Mouse (Mus musculus) heart, postnatal 0 days (tissue): ENCODE measurements at regions not wholly inside any gene's neighbourhood (a gene's known extent, or its start where the extent isn't known, plus 50 kb on each side); places are given as distances from the start of the nearest gene placed in this dataset.

ENCODE experiments used
- ATAC-seq: fragments of 200-750 bp; cut with Nextera tagmentation; 2 replicates; pipeline ENCODE4 v1.8.0; 2017; ENCODE audit warnings: low read depth, moderate number of reproducible peaks, moderate library complexity; ENCODE audit not compliant: insufficient read depth
- DNase-seq: peaks from one replicate; pipeline ENCODE4 v3.0.0-alpha.2; 2016; ENCODE audit warnings: low spot score
- H3K27ac ChIP-seq: fragments of 300-500 bp; sonication (generic); 2 replicates; pipeline ENCODE4 v1.5.1; 2014; ENCODE audit warnings: low read depth, mild to moderate bottlenecking
- H3K27me3 ChIP-seq: fragments of 300-500 bp; sonication (generic); 2 replicates; pipeline ENCODE4 v1.6.1; 2014; ENCODE audit warnings: low read length, mixed read lengths; ENCODE audit not compliant: control insufficient read depth, insufficient read depth
- H3K36me3 ChIP-seq: fragments of 300-500 bp; sonication (generic); replicated peaks from 2 replicates; pipeline ENCODE4 v1.6.1; 2014; ENCODE audit warnings: low read length, mixed read lengths; ENCODE audit not compliant: control insufficient read depth, insufficient read depth
- H3K4me1 ChIP-seq: fragments of 300-500 bp; sonication (generic); 2 replicates; pipeline ENCODE4 v1.6.1; 2014; ENCODE audit warnings: antibody characterized with exemption; ENCODE audit not compliant: control insufficient read depth, insufficient read depth
- H3K4me2 ChIP-seq: fragments of 300-500 bp; sonication (generic); 2 replicates; pipeline ENCODE4 v1.6.1; 2014; ENCODE audit warnings: low read depth, mild to moderate bottlenecking, low read length, moderate library complexity
- H3K4me3 ChIP-seq: fragments of 300-500 bp; sonication (generic); 2 replicates; pipeline ENCODE4 v1.5.1; 2014; ENCODE audit warnings: low read depth, low read length
- H3K9ac ChIP-seq: fragments of 300-500 bp; sonication (generic); replicated peaks from 2 replicates; pipeline ENCODE4 v1.6.1; 2014; ENCODE audit warnings: low read depth, low read length, mixed read lengths
- H3K9me3 ChIP-seq: fragments of 300-500 bp; sonication (generic); replicated peaks from 2 replicates; pipeline ENCODE4 v1.6.1; 2016; ENCODE audit warnings: low read length; ENCODE audit not compliant: control insufficient read depth
- CTCF ChIP-seq: IDR thresholded peaks from 2 replicates; pipeline ENCODE4 v1.5.1; 2016; ENCODE audit warnings: antibody characterized with exemption, control low read depth, low read depth
- EP300 ChIP-seq: IDR thresholded peaks from 2 replicates; pipeline ENCODE4 v1.6.1; 2016; ENCODE audit warnings: antibody characterized with exemption, low read depth
- WGBS: fragments of 180-500 bp; shearing (Covaris S2); extraction: QIAGEN DNeasy Blood & Tissue Kit; methylation state at CpG from one replicate; pipeline ENCODE4 v1.1.7; 2014; 5-methylcytosine and 5-hydroxymethylcytosine counted together

DNA sequence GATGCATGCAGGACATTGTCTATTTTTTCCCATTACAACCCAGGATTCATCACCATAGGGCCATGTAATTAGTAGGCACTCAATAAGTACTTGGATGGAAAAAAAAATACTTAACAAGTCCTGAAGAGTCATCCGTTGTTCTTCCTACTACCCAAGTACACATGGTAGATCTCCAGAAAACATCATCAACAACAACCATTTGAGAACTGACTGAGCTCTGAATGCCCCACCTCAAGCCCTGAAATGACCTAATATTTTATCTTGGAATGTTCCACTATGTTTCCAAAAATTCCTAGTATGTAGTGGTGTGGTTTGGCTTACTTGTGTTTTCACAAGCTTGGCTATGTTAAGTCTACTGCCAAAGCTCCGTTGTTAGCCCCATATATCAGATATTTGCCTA, 142.4 kb upstream of the Phactr1 start:
- H3K4me1 ChIP-seq, result no peaks in the 10 kb centered on the region
- no peak overlapping the region for H3K27ac ChIP-seq
- H3K27me3 ChIP-seq, result no peaks in the 10 kb centered on the region
- H3K9me3 ChIP-seq, result peaks cover 11% of the 10 kb centered on the region; the same call in 1 of the 2 replicates
- no peak overlapping the region for H3K9ac ChIP-seq
- no peaks in the 10 kb centered on the region for H3K36me3 ChIP-seq
- H3K4me3 ChIP-seq, result no peak overlapping the region
- 63% methylated on average over 2 of the region's 2 CpGs for WGBS
- ATAC-seq (no peak), DNase-seq (no peak)
- no peak overlapping the region for H3K4me2 ChIP-seq
- no peak for TF ChIP-seq CTCF
- no peak for TF ChIP-seq EP300

GRCm38 (mm10) chr13:42544536-42545094, 135.8 kb upstream of the Phactr1 start:
- H3K36me3 ChIP-seq, result no peaks in the 10 kb centered on the region
- H3K9me3 ChIP-seq, result peaks cover 11% of the 10 kb centered on the region; the same call in 1 of the 2 replicates
- H3K27ac ChIP-seq, result no peak overlapping the region
- H3K4me3 ChIP-seq, result no peak overlapping the region
- ATAC-seq, result 0 out of 2 replicates have a peak, but pooled peaks have one; percentile 33
- no peak overlapping the region for H3K9ac ChIP-seq
- no peak overlapping the region for H3K4me2 ChIP-seq
- peak; percentile 61 for DNase-seq
- no peak for TF ChIP-seq CTCF
- TF ChIP-seq EP300, result no peak
- peaks cover 13% of the 10 kb centered on the region for H3K4me1 ChIP-seq
- WGBS, result 56% methylated on average over 4 of the region's 4 CpGs
- no peaks in the 10 kb centered on the region for H3K27me3 ChIP-seq

- H3K4me1 ChIP-seq, result peaks cover 19% of the 10 kb centered on the region
- no peak for DNase-seq
- no peaks in the 10 kb centered on the region for H3K36me3 ChIP-seq
- H3K27me3 ChIP-seq, result no peaks in the 10 kb centered on the region
- TF ChIP-seq EP300, result no peak
- no peak for TF ChIP-seq CTCF
- H3K27ac ChIP-seq, result no peak overlapping the region
- WGBS, result 65% methylated on average over 4 of the region's 4 CpGs
- no peak overlapping the region for H3K9ac ChIP-seq
- H3K9me3 ChIP-seq, result no peaks in the 10 kb centered on the region
- no peak for ATAC-seq
- H3K4me2 ChIP-seq, result no peak overlapping the region
- H3K4me3 ChIP-seq, result no peak overlapping the region
These were observed 134.0 kb upstream of the Phactr1 start for GRCm38 (mm10) chr13:42546389-42546788.

GRCm38 (mm10) chr13:42546851-42547250, 133.6 kb upstream of the Phactr1 start:
- TF ChIP-seq CTCF (no peak), EP300 (no peak)
- Histone ChIP-seq H3K27ac (no peak overlapping the region), H3K4me2 (no peak overlapping the region), H3K9me3 (no peaks in the 10 kb centered on the region), H3K9ac (no peak overlapping the region), H3K36me3 (no peaks in the 10 kb centered on the region), H3K4me1 (peaks cover 19% of the 10 kb centered on the region), H3K4me3 (no peak overlapping the region), H3K27me3 (no peaks in the 10 kb centered on the region)
- WGBS, result 71% methylated on average over 10 of the region's 10 CpGs
- no peak for ATAC-seq
- no peak for DNase-seq

DNA sequence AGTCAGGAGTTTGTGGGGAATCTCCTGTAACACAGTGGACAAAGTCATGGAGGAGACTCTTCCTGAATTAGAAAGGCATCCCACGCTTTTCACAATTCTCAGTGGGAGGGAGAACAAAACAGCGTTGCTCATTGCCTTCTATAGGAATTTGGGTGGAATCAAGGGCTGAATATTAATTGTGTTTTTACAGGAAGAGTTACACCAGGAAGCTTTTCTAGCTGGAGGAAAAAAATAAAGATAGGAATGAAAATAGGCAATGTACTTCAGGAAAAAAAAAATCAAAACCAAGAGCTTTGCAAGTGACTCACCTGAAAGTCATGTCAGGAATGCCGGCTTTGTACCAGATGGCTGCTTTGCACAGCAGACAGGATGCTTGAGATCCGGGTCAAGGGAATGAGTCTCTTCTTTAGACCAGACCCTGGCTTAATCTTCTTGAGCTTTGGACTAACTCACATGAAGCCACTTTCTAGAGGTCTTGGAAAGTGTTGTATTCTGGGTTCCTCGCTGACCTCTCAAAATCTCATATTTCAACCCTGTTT, 131.3 kb upstream of the Phactr1 start:
- Histone ChIP-seq H3K27ac (peak overlapping the region; percentile 52), H3K9ac (no peak overlapping the region), H3K9me3 (no peaks in the 10 kb centered on the region), H3K36me3 (no peaks in the 10 kb centered on the region), H3K4me2 (no peak overlapping the region), H3K4me1 (peaks cover 19% of the 10 kb centered on the region), H3K4me3 (no peak overlapping the region), H3K27me3 (no peaks in the 10 kb centered on the region)
- ATAC-seq (peak; percentile 58; the same call in 1 of the 2 replicates), DNase-seq (peak; percentile 74)
- TF ChIP-seq CTCF (no peak), EP300 (no peak)
- WGBS, result 12% methylated on average over 5 of the region's 5 CpGs

DNA sequence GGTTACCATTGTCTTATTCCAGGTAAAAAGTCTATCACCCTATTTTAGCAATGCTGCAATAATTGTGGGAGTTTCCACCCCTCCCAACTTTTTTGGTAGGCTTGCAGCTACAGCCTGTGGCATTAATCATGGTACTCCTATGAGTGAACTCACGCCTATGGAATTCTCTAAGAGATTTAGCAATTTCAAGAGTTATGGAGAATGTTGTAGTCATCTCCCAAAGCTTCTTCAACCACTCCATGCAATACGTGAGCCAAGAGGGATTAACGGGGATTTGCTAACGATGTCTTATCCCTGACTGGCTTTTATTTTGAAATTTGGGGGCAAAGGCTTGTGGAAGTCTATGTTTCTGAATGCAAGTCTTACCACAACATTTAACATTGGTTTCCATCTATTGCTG, 125.5 kb upstream of the Phactr1 start:
- Histone ChIP-seq H3K4me3 (no peak overlapping the region), H3K9me3 (no peaks in the 10 kb centered on the region), H3K4me1 (peaks cover 3% of the 10 kb centered on the region), H3K4me2 (no peak overlapping the region), H3K9ac (no peak overlapping the region), H3K27me3 (no peaks in the 10 kb centered on the region), H3K27ac (no peak overlapping the region), H3K36me3 (no peaks in the 10 kb centered on the region)
- ATAC-seq, result no peak
- TF ChIP-seq EP300 (no peak), CTCF (no peak)
- WGBS, result 82% methylated on average over 4 of the region's 4 CpGs
- DNase-seq, result no peak
